Mouse (Mus musculus): ENCODE results near the gene Zfp511. TPM values are rescaled to one million over a fixed set of nuclear protein-coding genes. Genes with fewer than 3 reads are reported as not detected.

Gene Zfp511
- polyA plus RNA-seq, 1 experiment from 2014 or later, result 27.7 TPM

DNA sequence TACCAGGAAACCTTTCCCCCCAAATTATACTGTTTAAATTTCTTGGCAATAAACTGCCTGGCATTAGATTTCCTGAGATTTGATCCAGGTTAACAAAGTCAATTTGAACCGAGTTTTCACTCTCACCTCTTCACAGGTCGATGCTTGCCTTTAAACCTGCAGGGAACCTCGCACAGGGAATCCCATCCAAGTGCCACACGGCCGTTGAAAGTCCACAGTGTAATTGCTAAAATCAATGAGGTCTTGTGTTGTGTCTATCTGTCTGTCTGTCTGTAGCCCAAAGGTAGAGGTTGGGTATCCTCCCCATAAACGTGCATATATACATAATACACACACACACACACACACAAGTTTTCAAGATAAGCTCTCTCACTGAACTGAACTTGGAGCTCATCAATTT, 31.2 kb downstream of the Zfp511 start:
- Histone ChIP-seq H3K4me3 (no peak overlapping the region), H3K9ac (no peak overlapping the region), H3K27me3 (replicated peaks) (peaks cover 92% of the 10 kb centered on the region), H3K9me3 (no peaks in the 10 kb centered on the region), H3K4me1 (peaks cover 7% of the 10 kb centered on the region; the same call in 1 of the 2 replicates), H3K4me2 (no peak overlapping the region), H3K27ac (replicated peaks) (no peak overlapping the region), H3K36me3 (no peaks in the 10 kb centered on the region)
- 51% methylated on average over 6 of the region's 6 CpGs for WGBS
- no peak for ATAC-seq (ENCODE audit: extremely low read depth, insufficient number of reproducible peaks, low FRiP score, low TSS enrichment)

DNA sequence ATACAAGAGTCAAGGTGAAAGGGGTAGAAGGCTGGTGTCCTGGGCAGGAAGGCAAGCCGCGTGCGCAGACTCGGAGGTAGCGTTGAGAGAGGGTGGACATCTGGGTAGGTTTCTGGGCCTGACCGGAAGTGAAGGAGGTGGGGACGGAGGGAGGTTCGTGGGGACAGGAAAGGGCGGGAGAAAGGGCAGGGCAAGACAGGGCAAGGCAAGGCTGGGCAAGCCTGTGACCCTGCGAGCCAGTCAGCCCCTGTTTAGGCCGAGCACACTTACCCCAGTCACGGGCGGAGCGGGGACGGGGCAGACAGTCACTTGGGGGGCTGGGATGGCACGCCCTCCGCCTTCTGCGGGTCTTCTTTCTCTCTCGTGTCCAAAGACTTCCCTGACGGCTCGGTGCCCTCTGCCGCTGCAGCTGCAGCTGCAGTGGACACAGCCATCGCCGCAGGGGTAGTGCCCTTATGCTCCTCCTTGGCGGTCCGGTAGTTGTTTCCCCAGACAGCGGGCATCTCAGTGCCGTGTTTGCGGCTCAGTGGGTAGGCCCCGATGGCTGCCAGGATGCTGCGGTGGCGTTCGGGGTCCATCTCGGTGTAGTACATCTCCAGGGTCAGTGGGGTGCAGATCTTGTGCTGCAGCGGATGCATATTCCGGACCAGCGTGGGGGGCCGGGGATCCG, 34.0 kb downstream of the Zfp511 start:
- ATAC-seq (ENCODE audit: extremely low read depth, insufficient number of reproducible peaks, low FRiP score, low TSS enrichment), result no peak; the same call in 1 of the 2 replicates
- WGBS, result 25% methylated on average over 39 of the region's 39 CpGs

DNA sequence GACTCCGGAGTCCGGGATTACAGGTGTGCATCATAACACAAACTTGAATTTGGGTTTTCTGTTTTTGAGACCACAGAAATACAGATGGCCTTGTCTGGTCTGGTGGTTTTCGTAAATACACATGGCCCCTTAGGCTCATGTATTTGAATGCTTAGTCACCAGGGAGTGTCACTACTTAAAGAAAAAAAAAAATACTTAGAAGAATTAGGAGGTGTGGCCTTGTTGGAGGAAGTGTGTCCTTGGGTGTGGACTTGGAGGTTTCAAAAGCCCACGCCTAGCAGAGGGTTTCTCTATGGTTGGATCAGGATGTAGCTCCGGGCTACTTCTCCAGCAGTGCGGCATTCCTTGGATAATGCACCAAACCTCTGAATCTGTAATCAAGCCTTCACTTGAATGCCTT, 41.5 kb downstream of the Zfp511 start:
- Histone ChIP-seq H3K27me3 (replicated peaks) (peaks cover 69% of the 10 kb centered on the region), H3K27ac (replicated peaks) (no peak overlapping the region), H3K4me2 (no peak overlapping the region), H3K4me3 (no peak overlapping the region), H3K9me3 (no peaks in the 10 kb centered on the region), H3K36me3 (no peaks in the 10 kb centered on the region), H3K9ac (no peak overlapping the region), H3K4me1 (peaks cover 5% of the 10 kb centered on the region; the same call in 1 of the 2 replicates)
- no peak for ATAC-seq (ENCODE audit: extremely low read depth, insufficient number of reproducible peaks, low FRiP score, low TSS enrichment)
- 62% methylated on average over 6 of the region's 6 CpGs for WGBS

More for the DNA sequence above, 34.0 kb downstream of the Zfp511 start:
- Histone ChIP-seq H3K4me3 (peak overlapping the region; percentile 49), H3K36me3 (no peaks in the 10 kb centered on the region), H3K4me2 (peak overlapping the region; percentile 71), H3K9ac (peak overlapping the region; percentile 74), H3K27me3 (replicated peaks) (peaks cover 82% of the 10 kb centered on the region), H3K9me3 (no peaks in the 10 kb centered on the region), H3K27ac (replicated peaks) (no peak overlapping the region), H3K4me1 (peaks cover 7% of the 10 kb centered on the region; the same call in 1 of the 2 replicates)

DNA sequence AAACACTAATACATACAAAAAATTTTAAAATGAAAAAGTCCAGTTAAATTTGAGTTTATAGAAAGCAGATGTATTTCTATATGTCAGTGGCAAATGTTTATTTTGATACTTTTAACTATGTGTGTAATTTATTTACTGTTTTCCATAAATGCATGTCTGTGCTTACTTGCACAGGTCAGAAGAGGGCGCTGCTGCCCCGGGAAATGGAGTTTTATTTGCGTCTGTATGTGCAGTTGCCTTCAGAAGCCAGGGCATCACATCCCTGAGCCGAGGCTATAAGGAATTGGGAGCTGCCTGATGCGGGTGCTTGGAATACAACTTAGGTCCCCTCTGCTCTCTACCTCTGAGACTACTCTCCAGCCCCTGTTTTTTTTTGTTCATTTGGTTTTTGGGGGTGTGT, 42.5 kb downstream of the Zfp511 start:
- Histone ChIP-seq H3K9ac (no peak overlapping the region), H3K27ac (replicated peaks) (no peak overlapping the region), H3K4me2 (no peak overlapping the region), H3K36me3 (no peaks in the 10 kb centered on the region), H3K27me3 (replicated peaks) (peaks cover 74% of the 10 kb centered on the region), H3K4me3 (no peak overlapping the region), H3K4me1 (peaks cover 5% of the 10 kb centered on the region; the same call in 1 of the 2 replicates), H3K9me3 (no peaks in the 10 kb centered on the region)
- 7% methylated on average over 5 of the region's 5 CpGs for WGBS
- no peak for ATAC-seq (ENCODE audit: extremely low read depth, insufficient number of reproducible peaks, low FRiP score, low TSS enrichment)

DNA sequence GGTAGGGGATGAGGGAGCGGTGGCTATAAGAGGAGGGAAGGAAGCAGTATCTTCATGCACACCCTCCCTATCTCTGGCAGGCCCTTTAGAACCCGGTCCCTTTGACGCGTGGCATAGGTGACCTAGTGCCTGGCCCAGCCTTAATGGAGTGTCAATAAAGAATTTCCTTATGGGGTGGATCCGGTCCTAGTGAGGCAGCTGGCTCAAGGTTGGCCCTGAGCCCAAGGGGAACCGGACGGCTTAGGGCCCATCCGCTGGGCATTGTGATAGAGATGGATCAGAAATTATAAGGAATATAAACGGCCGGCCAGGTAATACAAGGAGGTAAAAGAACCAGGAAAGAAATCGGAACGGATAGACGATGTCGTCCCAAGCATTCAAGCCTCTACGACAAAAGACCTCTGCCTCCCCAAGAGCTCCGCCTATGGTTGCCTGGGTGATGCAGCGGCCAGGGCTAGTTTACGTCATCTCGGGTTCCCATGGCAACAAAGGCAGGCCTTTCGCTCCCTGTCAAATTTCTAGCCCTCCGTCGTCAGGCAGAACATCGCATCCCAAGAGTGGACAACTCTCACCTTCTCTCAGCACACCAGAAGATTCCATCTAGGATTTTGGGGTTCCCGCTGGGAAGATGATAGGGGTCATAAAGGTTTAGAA, 44.4 kb downstream of the Zfp511 start:
- H3K9me3 ChIP-seq, result no peaks in the 10 kb centered on the region
- peak overlapping the region; percentile 58 for H3K4me2 ChIP-seq
- H3K9ac ChIP-seq, result no peak overlapping the region
- H3K4me3 ChIP-seq, result peak overlapping the region; percentile 38
- no peak; the same call in 1 of the 2 replicates for ATAC-seq (ENCODE audit: extremely low read depth, insufficient number of reproducible peaks, low FRiP score, low TSS enrichment)
- WGBS, result 5% methylated on average over 24 of the region's 24 CpGs
- H3K27ac ChIP-seq (replicated peaks), result no peak overlapping the region
- peaks cover 5% of the 10 kb centered on the region; the same call in 1 of the 2 replicates for H3K4me1 ChIP-seq
- H3K36me3 ChIP-seq, result no peaks in the 10 kb centered on the region
- peaks cover 75% of the 10 kb centered on the region for H3K27me3 ChIP-seq (replicated peaks)

DNA sequence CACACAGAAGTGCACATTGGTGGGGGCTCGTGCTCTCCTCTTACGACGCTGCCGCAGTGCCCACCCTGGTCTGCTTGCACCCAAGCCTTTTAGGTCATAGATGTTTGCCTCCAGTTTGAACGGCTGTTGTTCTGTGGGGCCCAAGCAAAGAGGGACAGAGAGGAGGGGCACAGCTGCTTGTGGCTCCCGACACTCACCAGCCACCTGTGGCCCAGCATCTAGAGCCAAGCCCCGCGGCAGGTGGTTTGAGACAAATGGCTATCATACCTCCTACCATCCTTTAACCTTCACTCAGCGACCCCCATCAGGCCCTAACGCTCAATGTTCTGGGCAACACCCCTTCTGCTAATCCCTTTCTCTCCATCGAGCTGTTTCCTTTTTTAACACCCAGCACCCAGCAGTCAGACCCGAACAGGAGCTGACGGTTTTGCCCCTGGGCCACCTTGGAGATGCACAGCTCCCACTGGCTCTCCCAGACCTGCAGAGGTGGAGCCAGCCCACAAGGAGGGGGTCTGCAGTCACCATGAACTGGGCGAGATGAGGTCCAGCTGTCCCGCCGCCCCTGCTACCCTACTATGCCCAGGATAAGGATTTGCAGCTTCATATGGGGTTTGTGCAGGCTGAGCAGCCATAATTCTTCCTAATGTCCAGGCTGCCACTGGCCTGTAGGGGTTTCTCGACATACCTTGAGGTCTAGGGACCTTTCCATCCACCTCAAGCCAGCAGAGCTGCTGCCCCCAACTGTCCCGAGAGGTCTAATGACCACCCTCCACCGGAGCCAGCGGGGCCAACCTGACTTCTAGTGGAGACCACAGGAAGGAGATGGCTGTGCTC, 45.4 kb downstream of the Zfp511 start:
- WGBS, result 22% methylated on average over 20 of the region's 20 CpGs
- ATAC-seq (ENCODE audit: extremely low read depth, insufficient number of reproducible peaks, low FRiP score, low TSS enrichment), result no peak
- peaks cover 74% of the 10 kb centered on the region for H3K27me3 ChIP-seq (replicated peaks)

DNA sequence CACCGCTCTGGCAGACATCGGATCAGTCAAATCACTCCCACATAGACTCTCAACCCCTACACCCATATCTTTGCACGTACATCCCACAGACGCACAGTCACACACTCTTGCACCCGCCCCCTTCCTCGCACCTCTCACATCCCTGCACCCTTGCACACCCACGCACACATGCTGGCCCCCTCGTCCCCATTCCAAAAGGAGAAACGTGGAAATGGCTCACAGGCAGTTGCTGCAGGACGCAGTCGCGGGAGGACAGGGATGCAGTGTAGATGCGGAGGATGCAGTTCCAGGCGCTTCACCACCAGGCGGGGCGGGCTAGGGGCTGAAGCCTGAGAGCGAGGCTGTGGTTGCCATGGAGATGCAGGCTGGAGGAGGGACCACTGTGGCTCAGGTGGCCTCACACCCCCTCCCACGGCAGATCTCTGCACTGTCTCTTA, 46.1 kb downstream of the Zfp511 start, which contains the start of gene Caly:
Gene Caly, minus strand, starts transcription at position 307 of the 437 bp plus-strand sequence.
- peaks cover 71% of the 10 kb centered on the region for H3K27me3 ChIP-seq (replicated peaks)

More for the DNA sequence above, 45.4 kb downstream of the Zfp511 start:
- H3K27ac ChIP-seq (replicated peaks), result no peak overlapping the region
- no peak overlapping the region for H3K9ac ChIP-seq
- no peak overlapping the region for H3K4me3 ChIP-seq
- H3K4me1 ChIP-seq, result peaks cover 5% of the 10 kb centered on the region; the same call in 1 of the 2 replicates
- H3K9me3 ChIP-seq, result no peaks in the 10 kb centered on the region
- no peaks in the 10 kb centered on the region for H3K36me3 ChIP-seq
- no peak overlapping the region for H3K4me2 ChIP-seq

More for the DNA sequence above, 46.1 kb downstream of the Zfp511 start, which contains the start of gene Caly:
- Histone ChIP-seq H3K27ac (replicated peaks) (no peak within 1 kb of the TSS), H3K4me3 (no peak within 1 kb of the TSS), H3K4me1 (peaks cover 5% of the 10 kb centered on the region; the same call in 1 of the 2 replicates), H3K9me3 (no peaks in the 10 kb centered on the region), H3K4me2 (no peak within 1 kb of the TSS), H3K36me3 (no peaks in the 10 kb centered on the region), H3K9ac (no peak within 1 kb of the TSS)
- 7% methylated on average over 18 of the region's 18 CpGs for WGBS
- ATAC-seq (ENCODE audit: extremely low read depth, insufficient number of reproducible peaks, low FRiP score, low TSS enrichment), result no peak

Small RNA genes within 50 kb of the gene (microRNA-seq; reads per million reads assigned to microRNA genes)
- 0.82 reads per million for gene Mir7062

Other genes with a start within 250 kb of the Zfp511 start
- 0.13 and 0.14 TPM in 2 replicates for gene Adgra1, start 202.2 kb upstream of the Zfp511 start, polyA plus RNA-seq (2015; fragmentation: Nextera tagmentation; extraction: Ambion mirVana)
- 0.04 and 0.11 TPM in 2 replicates for gene Kndc1, start 141.7 kb upstream of the Zfp511 start, polyA plus RNA-seq (2015; fragmentation: Nextera tagmentation; extraction: Ambion mirVana)
- not detected in 2 replicates for gene Utf1, start 92.6 kb upstream of the Zfp511 start, polyA plus RNA-seq (2015; fragmentation: Nextera tagmentation; extraction: Ambion mirVana)
- gene 6430531B16Rik, start 57.6 kb upstream of the Zfp511 start, polyA plus RNA-seq (2015; fragmentation: Nextera tagmentation; extraction: Ambion mirVana), result 0.28 TPM in 1 of 2 replicates, not detected in the other
- 0.83 and 1.0 TPM in 2 replicates for gene Adam8, start 43.8 kb upstream of the Zfp511 start, polyA plus RNA-seq (2015; fragmentation: Nextera tagmentation; extraction: Ambion mirVana)
- gene Tubgcp2, start 278 bp downstream of the Zfp511 start, polyA plus RNA-seq (2015; fragmentation: Nextera tagmentation; extraction: Ambion mirVana), result 36.4 and 37.0 TPM in 2 replicates
- gene Msx3, start 12.7 kb downstream of the Zfp511 start, polyA plus RNA-seq (2015; fragmentation: Nextera tagmentation; extraction: Ambion mirVana), result not detected in 2 replicates
- 0.25 and 0.66 TPM in 2 replicates for gene Caly, start 46.2 kb downstream of the Zfp511 start, polyA plus RNA-seq (2015; fragmentation: Nextera tagmentation; extraction: Ambion mirVana)
- gene Prap1, start 57.0 kb downstream of the Zfp511 start, polyA plus RNA-seq (2015; fragmentation: Nextera tagmentation; extraction: Ambion mirVana), result 0.33 TPM in 1 of 2 replicates, not detected in the other
- 74.4 and 80.9 TPM in 2 replicates for gene Fuom, start 66.0 kb downstream of the Zfp511 start, polyA plus RNA-seq (2015; fragmentation: Nextera tagmentation; extraction: Ambion mirVana)
- gene Paox, start 79.4 kb downstream of the Zfp511 start, polyA plus RNA-seq (2015; fragmentation: Nextera tagmentation; extraction: Ambion mirVana), result 10.9 and 14.4 TPM in 2 replicates
- gene Echs1, start 80.1 kb downstream of the Zfp511 start, polyA plus RNA-seq (2015; fragmentation: Nextera tagmentation; extraction: Ambion mirVana), result 169 and 182 TPM in 2 replicates
- 27.2 and 30.5 TPM in 2 replicates for gene Mtg1, start 101.2 kb downstream of the Zfp511 start, polyA plus RNA-seq (2015; fragmentation: Nextera tagmentation; extraction: Ambion mirVana)
- 0.10 TPM in 1 of 2 replicates, not detected in the other for gene Sprn, start 118.5 kb downstream of the Zfp511 start, polyA plus RNA-seq (2015; fragmentation: Nextera tagmentation; extraction: Ambion mirVana)
- gene Olfr522, start 128.4 kb downstream of the Zfp511 start, polyA plus RNA-seq (2015; fragmentation: Nextera tagmentation; extraction: Ambion mirVana), result not detected in 2 replicates
- not detected in 2 replicates for gene Olfr523, start 136.8 kb downstream of the Zfp511 start, polyA plus RNA-seq (2015; fragmentation: Nextera tagmentation; extraction: Ambion mirVana)
- gene Olfr524, start 169.6 kb downstream of the Zfp511 start, polyA plus RNA-seq (2015; fragmentation: Nextera tagmentation; extraction: Ambion mirVana), result not detected in 2 replicates
- gene Cd163l1, start 181.9 kb downstream of the Zfp511 start, polyA plus RNA-seq (2015; fragmentation: Nextera tagmentation; extraction: Ambion mirVana), result 0.39 TPM in 1 of 2 replicates, not detected in the other
- not detected in 2 replicates for gene 5830411N06Rik, start 210.9 kb downstream of the Zfp511 start, polyA plus RNA-seq (2015; fragmentation: Nextera tagmentation; extraction: Ambion mirVana)